Mouse (Mus musculus) c-Kit-positive CD71-negative TER-119-negative erythroid progenitor cells, embryonic 14.5 days (primary cell): Measurements from ENCODE around the gene Rplp2.

ENCODE experiments used
- DNase-seq: peaks from one replicate; pipeline ENCODE4 v3.0.0-alpha.2; 2013; ENCODE audit warnings: low read depth

Gene Rplp2

GRCm38 (mm10) chr7:141466607-141467148, 19.5 kb downstream of the Rplp2 start:
- DNase-seq, result no peak

- DNase-seq, result peak; percentile 64
These were observed 20.3 kb downstream of the Rplp2 start, which contains the start of gene Cd151 for GRCm38 (mm10) chr7:141467230-141468030. Gene Cd151 (plus strand): TSS chr7:141467392.

GRCm38 (mm10) chr7:141468164-141468521, 21.0 kb downstream of the Rplp2 start:
- no peak for DNase-seq

- peak; percentile 73 for DNase-seq
These were observed 21.5 kb downstream of the Rplp2 start for GRCm38 (mm10) chr7:141468522-141469211.

- DNase-seq, result no peak
These were observed 22.2 kb downstream of the Rplp2 start for GRCm38 (mm10) chr7:141469352-141469751.

GRCm38 (mm10) chr7:141469901-141470636, 22.9 kb downstream of the Rplp2 start:
- no peak for DNase-seq

GRCm38 (mm10) chr7:141470637-141470944, 23.4 kb downstream of the Rplp2 start:
- no peak for DNase-seq

GRCm38 (mm10) chr7:141471236-141471635, 24.1 kb downstream of the Rplp2 start:
- no peak for DNase-seq

- DNase-seq, result no peak
These were observed 25.1 kb downstream of the Rplp2 start for GRCm38 (mm10) chr7:141472226-141472625.

- DNase-seq, result no peak
These were observed 25.6 kb downstream of the Rplp2 start for GRCm38 (mm10) chr7:141472763-141473162.

- no peak for DNase-seq
These were observed 27.0 kb downstream of the Rplp2 start for GRCm38 (mm10) chr7:141474160-141474559.

GRCm38 (mm10) chr7:141475011-141475804, 28.0 kb downstream of the Rplp2 start, which contains the start of the genes Polr2l and Tspan4:
Gene Polr2l (minus strand): TSS chr7:141475132.
Gene Tspan4 (plus strand): TSS chr7:141475240.
- peak; percentile 68 for DNase-seq

- no peak for DNase-seq
These were observed 28.6 kb downstream of the Rplp2 start for GRCm38 (mm10) chr7:141475805-141476158.

GRCm38 (mm10) chr7:141476226-141476980, 29.2 kb downstream of the Rplp2 start:
- DNase-seq, result no peak

- no peak for DNase-seq
These were observed 29.8 kb downstream of the Rplp2 start for GRCm38 (mm10) chr7:141476981-141477370.

- no peak for DNase-seq
These were observed 30.6 kb downstream of the Rplp2 start for GRCm38 (mm10) chr7:141477578-141478269.

- no peak for DNase-seq
These were observed 31.1 kb downstream of the Rplp2 start for GRCm38 (mm10) chr7:141478270-141478748.

GRCm38 (mm10) chr7:141480842-141481497, 33.8 kb downstream of the Rplp2 start:
- DNase-seq, result peak; percentile 76
